Mouse (Mus musculus) olfactory bulb, adult 2 months (tissue): ENCODE data around the gene Serpine1.

Experiments used
- CTCF ChIP-seq: fragments of 200-500 bp; IDR thresholded peaks from 2 replicates; pipeline ENCODE4 v1.5.1; 2012; ENCODE audit warnings: low read depth, mild to moderate bottlenecking, low read length, moderate library complexity; ENCODE audit not compliant: insufficient read depth
- POLR2A ChIP-seq: fragments of 200-500 bp; IDR thresholded peaks from 2 replicates; pipeline ENCODE4 v1.6.1; 2012; ENCODE audit warnings: mild to moderate bottlenecking, low read depth, low read length, moderate library complexity; ENCODE audit not compliant: insufficient read depth

DNA sequence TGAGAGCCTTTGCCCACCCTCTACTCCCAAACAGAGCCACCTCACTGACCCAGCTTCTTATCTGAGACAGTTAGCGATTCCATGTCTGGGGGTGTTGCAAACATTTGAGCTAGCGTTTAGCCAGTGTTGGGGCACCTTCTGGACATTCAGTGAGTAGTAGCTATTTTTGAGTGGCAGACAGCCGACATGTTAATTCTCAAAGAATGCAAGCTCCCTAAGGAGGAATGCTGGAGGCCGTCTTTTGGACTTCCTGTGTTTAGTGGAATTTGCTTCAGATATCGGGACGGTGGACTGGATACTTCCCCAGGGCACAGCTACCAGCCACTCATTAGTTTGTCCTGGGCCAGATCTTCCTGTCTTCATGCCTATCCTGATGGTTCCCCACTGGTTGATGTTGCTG, 6.5 kb upstream of the Serpine1 start:
- TF ChIP-seq CTCF (no peak), POLR2A (no peak)
